Mouse (Mus musculus): ENCODE measurements around the gene Plxnb1.
A peak's percentile ranks its signal among the peaks of the same experiment; 100 is the strongest.

Plxnb1 gene

GRCm38 (mm10) chr9:109060898-109061295, 34.3 kb upstream of the Plxnb1 start:
- DNase-seq (ENCODE audit: low spot score) = no peak

DNA sequence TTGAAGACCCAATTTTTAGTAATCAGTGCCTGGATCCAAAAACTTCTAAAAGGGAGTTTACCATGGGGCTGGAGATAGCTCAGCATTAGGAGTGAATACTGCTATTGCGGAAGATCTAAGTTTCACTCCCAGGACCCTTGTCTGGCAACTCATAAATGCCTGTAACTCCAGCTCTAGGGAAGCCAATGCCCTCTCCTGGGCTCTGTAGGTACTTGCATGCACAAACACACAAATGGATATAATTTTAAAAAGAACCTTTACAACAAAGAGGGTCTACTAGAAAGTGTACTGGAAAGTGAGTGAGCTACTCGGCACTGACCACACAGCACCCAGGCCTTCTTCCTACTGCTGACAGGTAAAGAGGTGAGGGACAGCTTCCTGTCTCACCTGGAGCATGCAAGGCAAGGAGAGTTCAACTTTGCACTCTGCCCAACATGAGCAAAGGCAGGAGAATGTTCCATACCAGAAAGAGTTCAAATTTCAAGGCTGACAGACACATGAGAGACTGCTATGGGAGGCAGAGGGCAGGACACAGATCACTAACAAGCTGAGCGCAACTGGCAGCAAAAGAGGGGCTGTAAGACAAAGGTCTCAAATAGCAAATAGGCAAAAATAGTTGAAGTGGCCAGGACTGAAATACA, 27.0 kb upstream of the Plxnb1 start:
- DNase-seq (ENCODE audit: low spot score) = no peak

DNA sequence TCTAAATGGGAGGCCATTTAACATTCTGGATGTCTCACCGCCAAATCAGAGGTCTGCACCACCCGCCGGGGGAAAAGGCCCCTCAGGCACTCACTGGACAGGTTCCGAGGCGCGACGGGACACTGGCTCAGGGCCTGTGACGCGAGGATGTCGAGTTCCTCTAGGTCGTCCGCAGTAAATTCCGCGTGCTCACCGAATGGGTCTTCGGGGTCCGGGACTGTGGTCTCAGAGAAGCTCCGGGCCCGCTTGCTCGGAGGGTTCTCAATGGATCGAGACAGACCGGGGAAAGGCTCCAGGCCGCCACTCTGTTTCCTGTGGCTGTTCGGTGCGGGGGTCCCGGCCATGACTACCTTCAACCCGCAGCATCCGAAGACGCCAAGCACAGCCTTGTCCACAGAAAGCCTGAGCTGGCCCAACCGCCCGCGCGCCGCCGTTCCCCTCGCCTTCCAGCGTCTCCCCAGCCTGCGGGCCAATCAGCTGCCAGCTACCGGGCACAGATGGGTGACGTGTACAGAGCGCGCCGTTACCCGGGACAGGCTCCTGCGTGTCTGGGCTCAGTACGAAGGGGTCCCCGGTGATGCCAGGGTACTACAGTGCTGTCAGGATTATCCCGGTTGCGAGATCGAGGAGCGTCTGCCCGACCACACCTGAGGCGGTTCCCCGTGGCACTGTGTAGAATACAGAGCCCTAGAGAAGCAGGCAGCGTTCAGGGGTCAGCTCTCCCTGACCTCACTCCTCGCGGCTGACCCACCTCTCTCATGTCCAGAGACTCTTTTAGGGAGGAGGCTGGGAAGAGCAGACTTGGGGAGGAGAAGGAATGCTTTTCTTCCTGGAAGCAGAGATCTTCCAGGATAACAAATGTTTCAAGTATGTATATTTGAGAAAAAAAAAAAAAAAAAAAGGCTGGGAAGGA, 21.3 kb upstream of the Plxnb1 start, which contains the start of gene Atrip:
Atrip (minus strand) TSS at position 464 of the 913 bp plus-strand sequence.
- peak; percentile 90 for DNase-seq (ENCODE audit: low spot score)

GRCm38 (mm10) chr9:109080516-109080915, 14.7 kb upstream of the Plxnb1 start:
- no peak for DNase-seq (ENCODE audit: low spot score)

GRCm38 (mm10) chr9:109081749-109082123, 13.5 kb upstream of the Plxnb1 start:
- DNase-seq (ENCODE audit: low spot score) = no peak

DNA sequence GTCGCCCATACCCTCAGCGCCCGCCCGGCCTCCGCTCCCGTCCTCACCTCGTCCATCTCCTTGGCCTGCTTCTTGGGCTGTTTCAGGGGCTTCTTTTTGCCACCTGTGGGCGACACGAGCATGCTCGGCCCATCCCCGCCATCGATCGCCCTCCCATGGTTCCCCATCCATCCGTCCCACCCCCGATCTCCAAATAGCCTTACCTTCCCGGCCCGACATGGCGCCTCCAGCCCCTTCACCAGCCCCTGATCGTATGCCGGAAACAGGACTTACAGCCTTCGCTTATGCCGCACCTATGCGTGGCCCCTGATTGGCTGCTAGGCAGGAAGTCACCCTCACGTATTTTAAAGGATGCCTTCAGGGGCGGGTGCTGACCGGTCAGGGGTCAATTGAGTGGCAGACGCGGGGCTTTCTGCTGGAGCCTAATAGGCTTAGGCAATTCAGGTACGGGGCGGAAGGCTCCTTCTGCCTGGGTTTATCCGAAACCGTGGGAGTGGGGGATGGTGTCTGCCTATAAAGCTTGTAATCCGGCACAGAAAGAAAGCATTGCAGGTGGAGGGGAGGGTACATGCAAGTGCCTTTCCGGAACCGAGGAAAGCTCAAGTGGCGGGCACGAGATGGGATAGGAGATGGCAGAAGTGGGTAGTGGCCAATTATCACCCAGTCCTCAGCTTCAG, 12.9 kb upstream of the Plxnb1 start, which contains the start of the genes Ccdc51 and Tma7:
Ccdc51 (plus strand) TSS at position 370 of the 677 bp plus-strand sequence.
Tma7 (minus strand) TSS at position 464 of the 677 bp plus-strand sequence.
- peak; percentile 57 for DNase-seq (ENCODE audit: low spot score)

- DNase-seq (ENCODE audit: low spot score) = no peak
These were observed 10.3 kb upstream of the Plxnb1 start for GRCm38 (mm10) chr9:109084922-109085321.

DNA sequence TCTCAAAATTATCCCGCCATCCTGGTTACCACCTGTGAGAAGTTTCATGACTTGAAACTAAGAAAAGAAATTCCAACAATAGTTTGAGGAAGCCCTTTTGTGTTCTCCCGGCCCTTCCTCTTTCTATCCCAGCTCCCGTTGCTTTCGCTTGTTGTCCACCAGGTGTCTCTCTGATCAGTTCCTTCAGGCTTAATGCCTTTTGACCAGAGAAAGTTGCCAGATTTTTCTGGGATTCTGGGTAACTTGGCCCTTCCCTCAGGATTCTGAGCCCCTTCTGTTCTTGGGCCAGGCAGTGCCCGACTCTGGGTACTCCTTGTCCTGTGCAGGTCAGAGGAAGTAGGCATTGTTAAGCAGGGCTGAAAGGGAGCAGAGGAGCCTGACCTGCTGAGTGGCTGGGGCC, 7.2 kb upstream of the Plxnb1 start:
- no peak for DNase-seq (ENCODE audit: low spot score)

- DNase-seq (ENCODE audit: low spot score) = no peak
These were observed 4.7 kb upstream of the Plxnb1 start for GRCm38 (mm10) chr9:109090446-109090845.

- DNase-seq (ENCODE audit: low spot score) = no peak
These were observed 3.4 kb upstream of the Plxnb1 start for GRCm38 (mm10) chr9:109091802-109092201.

DNA sequence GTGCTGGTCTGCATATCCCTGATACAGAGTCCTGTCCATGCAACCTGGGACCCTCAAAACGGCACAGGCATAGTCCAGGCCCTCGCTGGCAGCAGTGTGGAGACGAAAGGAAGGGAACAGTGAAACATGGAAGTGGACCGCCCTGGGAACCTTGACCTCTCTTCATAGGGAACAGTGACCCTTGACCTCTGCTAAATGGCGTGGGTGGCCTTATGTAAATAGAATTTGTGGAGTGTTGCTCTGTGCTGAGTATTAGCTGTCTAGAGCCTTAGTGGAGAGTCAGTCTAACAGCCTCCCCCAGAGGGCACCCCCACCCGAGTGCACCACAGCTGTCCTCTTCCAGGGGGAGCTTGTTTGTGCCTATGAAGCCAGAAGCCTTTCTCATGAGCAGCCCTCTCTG, 2.4 kb upstream of the Plxnb1 start:
- no peak for DNase-seq (ENCODE audit: low spot score)

- no peak for DNase-seq (ENCODE audit: low spot score)
These were observed 1.2 kb upstream of the Plxnb1 start for GRCm38 (mm10) chr9:109093786-109094552.

DNA sequence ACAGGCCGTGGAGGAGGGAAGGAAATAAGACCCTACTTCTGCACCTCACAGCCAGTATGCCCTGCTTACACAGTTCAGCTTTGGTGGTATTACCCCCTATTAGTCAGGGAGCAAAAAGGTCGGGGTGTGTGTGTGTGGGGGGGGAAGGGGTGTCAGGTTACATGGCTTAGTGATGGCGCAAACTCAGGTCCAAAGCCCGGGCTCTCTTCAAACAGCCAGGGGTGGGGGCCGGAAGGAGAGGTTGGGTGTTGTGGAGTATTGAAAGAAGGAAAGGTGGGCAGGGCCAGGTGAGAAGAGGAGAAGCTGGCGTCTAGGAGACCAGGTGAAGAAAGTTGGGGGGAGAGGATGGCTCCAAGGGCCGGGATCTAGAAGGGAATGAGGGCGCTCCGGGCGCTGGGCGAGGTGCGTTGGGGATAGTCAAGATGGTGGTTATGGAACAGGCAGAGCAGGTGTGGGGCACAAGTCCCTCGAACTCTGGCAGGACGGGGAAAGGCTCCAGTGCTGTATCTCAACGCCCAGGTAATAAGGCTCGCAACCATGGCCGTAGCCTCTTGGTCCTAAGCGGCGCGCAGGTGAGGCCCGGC, 544 bp upstream of the Plxnb1 start:
- DNase-seq (ENCODE audit: low spot score) = no peak

DNA sequence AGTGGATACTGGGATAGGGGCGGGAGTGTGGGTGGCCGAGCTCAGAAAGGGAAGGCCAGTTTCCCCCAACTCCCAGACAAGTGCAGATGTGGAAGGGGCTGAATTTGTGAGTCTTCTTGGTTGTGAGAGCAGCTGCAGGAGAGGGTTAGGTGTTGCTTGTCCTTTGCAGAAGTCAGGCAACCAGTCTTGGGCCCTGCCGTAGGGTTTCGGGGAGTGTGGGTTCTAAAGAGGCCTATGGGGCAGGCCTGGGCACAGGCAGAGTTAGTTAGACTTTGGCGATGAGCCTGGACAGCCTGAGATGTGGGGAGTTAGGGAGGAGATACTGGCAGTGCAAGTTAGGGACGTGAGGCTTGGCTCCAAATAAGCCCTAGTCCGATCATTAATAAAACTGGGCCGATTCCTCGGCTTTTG, 1.1 kb downstream of the Plxnb1 start:
- no peak for DNase-seq (ENCODE audit: low spot score)

- no peak for DNase-seq (ENCODE audit: low spot score)
These were observed 1.7 kb downstream of the Plxnb1 start for GRCm38 (mm10) chr9:109096856-109097255.

- no peak for DNase-seq (ENCODE audit: low spot score)
These were observed 2.1 kb downstream of the Plxnb1 start for GRCm38 (mm10) chr9:109097291-109097690.

- no peak for DNase-seq (ENCODE audit: low spot score)
These were observed 2.6 kb downstream of the Plxnb1 start for GRCm38 (mm10) chr9:109097831-109098230.

DNA sequence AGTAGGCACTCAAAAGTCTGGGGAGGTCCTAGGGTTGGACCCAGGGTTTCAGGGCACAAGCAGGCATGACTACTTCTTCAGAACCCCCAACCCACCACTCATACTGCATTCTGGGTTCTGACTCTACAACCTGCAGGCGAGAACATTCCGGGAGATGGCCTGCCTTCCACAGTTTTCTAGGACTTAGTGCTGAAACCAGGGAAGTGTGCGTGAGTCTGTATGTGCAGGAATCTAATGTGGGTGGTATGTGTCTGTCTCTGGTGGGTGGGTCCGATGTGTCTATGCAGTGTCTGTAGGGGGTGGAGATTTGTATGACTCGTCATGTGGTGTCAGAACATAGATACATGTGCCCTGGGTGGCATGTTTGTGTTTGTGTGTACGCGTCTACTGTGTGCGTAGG, 3.2 kb downstream of the Plxnb1 start:
- no peak for DNase-seq (ENCODE audit: low spot score)

GRCm38 (mm10) chr9:109098969-109099368, 3.8 kb downstream of the Plxnb1 start:
- peak; percentile 47 for DNase-seq (ENCODE audit: low spot score)

- no peak for DNase-seq (ENCODE audit: low spot score)
These were observed 5.2 kb downstream of the Plxnb1 start for GRCm38 (mm10) chr9:109100307-109100928.

DNA sequence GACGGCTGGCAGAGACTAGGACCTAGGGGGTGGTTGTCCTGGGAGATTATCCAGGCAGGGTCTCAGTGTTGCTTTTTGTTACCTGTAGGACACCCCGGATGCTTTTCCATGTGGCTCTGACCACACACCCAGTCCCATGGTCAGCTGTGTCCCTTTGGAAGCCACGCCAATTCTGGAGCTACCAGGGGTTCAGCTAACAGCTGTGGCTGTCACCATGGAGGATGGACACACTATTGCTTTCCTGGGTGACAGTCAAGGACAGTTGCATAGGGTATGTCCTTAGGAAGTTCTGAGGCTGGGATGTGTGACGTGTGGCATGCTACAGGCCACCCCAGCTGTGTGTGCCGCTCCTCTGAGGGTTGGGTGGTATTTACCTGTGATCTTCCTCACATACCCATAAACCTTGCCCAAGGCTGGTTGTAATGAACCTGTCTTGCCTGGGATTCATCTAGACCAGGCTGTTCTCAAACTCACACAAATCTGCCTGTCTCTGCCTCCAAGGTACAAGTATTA, 6.8 kb downstream of the Plxnb1 start:
- no peak for DNase-seq (ENCODE audit: low spot score)

Measured in ovary, postnatal 14 days (tissue).